Mouse (Mus musculus) intestine, embryonic 15.5 days (tissue): ENCODE data around the gene S100a16. TPM values are rescaled to one million over a fixed set of nuclear protein-coding genes. Genes with fewer than 3 reads are reported as not detected.
A peak's percentile ranks its signal among the peaks of the same experiment; 100 is the strongest.

Experiments
- ATAC-seq: fragments of 200-750 bp; cut with Nextera tagmentation; 2 replicates; pipeline ENCODE4 v1.8.0; 2017; ENCODE audit warnings: moderate TSS enrichment, moderate library complexity
- H3K27ac ChIP-seq: fragments of 300-500 bp; sonication (generic); 2 replicates; pipeline ENCODE4 v1.5.1; 2015; ENCODE audit warnings: mild to moderate bottlenecking, inconsistent platforms
- H3K27me3 ChIP-seq: fragments of 300-500 bp; sonication (generic); replicated peaks from 2 replicates; pipeline ENCODE4 v1.6.1; 2015; ENCODE audit warnings: inconsistent platforms
- H3K36me3 ChIP-seq: fragments of 300-500 bp; sonication (generic); 2 replicates; pipeline ENCODE4 v1.6.1; 2015; ENCODE audit warnings: inconsistent platforms
- H3K4me1 ChIP-seq: fragments of 300-500 bp; sonication (generic); replicated peaks from 2 replicates; pipeline ENCODE4 v1.6.1; 2015; ENCODE audit warnings: inconsistent platforms
- H3K4me2 ChIP-seq: fragments of 300-500 bp; sonication (generic); replicated peaks from 2 replicates; pipeline ENCODE4 v1.6.1; 2015; ENCODE audit warnings: mild to moderate bottlenecking, inconsistent platforms
- H3K4me3 ChIP-seq: fragments of 300-500 bp; sonication (generic); replicated peaks from 2 replicates; pipeline ENCODE4 v1.5.1; 2015; ENCODE audit warnings: inconsistent platforms
- H3K9ac ChIP-seq: fragments of 300-500 bp; sonication (generic); 2 replicates; pipeline ENCODE4 v1.6.1; 2015; ENCODE audit warnings: inconsistent platforms
- H3K9me3 ChIP-seq: fragments of 300-500 bp; sonication (generic); 2 replicates; pipeline ENCODE4 v1.6.1; 2016; ENCODE audit warnings: inconsistent platforms
- WGBS: fragments of 180-500 bp; shearing (Covaris S2); methylation state at CpG from one replicate; pipeline ENCODE4 v1.1.7; 2015; 5-methylcytosine and 5-hydroxymethylcytosine counted together
- polyA plus RNA-seq: library from polyadenylated mRNA; unstranded; fragments of >200 nt; fragmentation: Nextera tagmentation; extraction: Ambion mirVana; gene quantifications from 2 replicates; pipeline ENCODE4 v1.2.1, GENCODE M21; 2015

S100a16 gene
- polyA plus RNA-seq, 1 experiment from 2014 or later, result 109 TPM

- Histone ChIP-seq H3K36me3 (no peaks in the 10 kb centered on the region), H3K9ac (no peak overlapping the region), H3K27me3 (no peaks in the 10 kb centered on the region), H3K4me1 (no peaks in the 10 kb centered on the region), H3K9me3 (no peaks in the 10 kb centered on the region), H3K4me3 (no peak overlapping the region), H3K4me2 (no peak overlapping the region), H3K27ac (no peak overlapping the region)
- 66% methylated on average over 3 of the region's 3 CpGs for WGBS
- no peak for ATAC-seq
Observed at GRCm38 (mm10) chr3:90575320-90575719, 38.3 kb downstream of the S100a16 start.

- no peaks in the 10 kb centered on the region for H3K4me1 ChIP-seq
- H3K4me3 ChIP-seq, result no peak overlapping the region
- H3K9ac ChIP-seq, result no peak overlapping the region
- H3K4me2 ChIP-seq, result no peak overlapping the region
- no peaks in the 10 kb centered on the region for H3K27me3 ChIP-seq
- no peak for ATAC-seq
- no peaks in the 10 kb centered on the region for H3K36me3 ChIP-seq
- no peaks in the 10 kb centered on the region for H3K9me3 ChIP-seq
- 63% methylated on average over 10 of the region's 10 CpGs for WGBS
- no peak overlapping the region for H3K27ac ChIP-seq
Observed at GRCm38 (mm10) chr3:90576351-90577001, 39.4 kb downstream of the S100a16 start.

GRCm38 (mm10) chr3:90579433-90579832 lies 42.4 kb downstream of the S100a16 start:
- no peak for ATAC-seq
- Histone ChIP-seq H3K9ac (no peak overlapping the region), H3K36me3 (no peaks in the 10 kb centered on the region), H3K27me3 (no peaks in the 10 kb centered on the region), H3K27ac (no peak overlapping the region), H3K4me3 (no peak overlapping the region), H3K4me2 (no peak overlapping the region), H3K4me1 (peaks cover 12% of the 10 kb centered on the region), H3K9me3 (no peaks in the 10 kb centered on the region)
- WGBS, result 52% methylated on average over 7 of the region's 7 CpGs

GRCm38 (mm10) chr3:90581141-90581540 lies 44.1 kb downstream of the S100a16 start:
- Histone ChIP-seq H3K36me3 (no peaks in the 10 kb centered on the region), H3K4me1 (peaks cover 18% of the 10 kb centered on the region), H3K4me2 (no peak overlapping the region), H3K27ac (no peak overlapping the region), H3K4me3 (no peak overlapping the region), H3K9me3 (no peaks in the 10 kb centered on the region), H3K9ac (no peak overlapping the region), H3K27me3 (no peaks in the 10 kb centered on the region)
- ATAC-seq, result no peak
- 93% methylated on average over 5 of the region's 5 CpGs for WGBS

GRCm38 (mm10) chr3:90582156-90582555 lies 45.1 kb downstream of the S100a16 start:
- H3K27ac ChIP-seq, result no peak overlapping the region
- no peak for ATAC-seq
- WGBS, result 88% methylated on average over 1 of the region's 1 CpGs
- H3K9me3 ChIP-seq, result no peaks in the 10 kb centered on the region
- no peak overlapping the region for H3K9ac ChIP-seq
- H3K4me3 ChIP-seq, result no peak overlapping the region
- H3K27me3 ChIP-seq, result no peaks in the 10 kb centered on the region
- no peaks in the 10 kb centered on the region for H3K36me3 ChIP-seq
- peaks cover 26% of the 10 kb centered on the region for H3K4me1 ChIP-seq
- no peak overlapping the region for H3K4me2 ChIP-seq

GRCm38 (mm10) chr3:90582556-90582955 lies 45.5 kb downstream of the S100a16 start:
- H3K4me2 ChIP-seq, result no peak overlapping the region
- WGBS, result 90% methylated on average over 4 of the region's 4 CpGs
- ATAC-seq, result no peak

GRCm38 (mm10) chr3:90583893-90584292 lies 46.8 kb downstream of the S100a16 start:
- no peaks in the 10 kb centered on the region for H3K27me3 ChIP-seq
- no peak for ATAC-seq
- no peak overlapping the region for H3K4me3 ChIP-seq
- 40% methylated on average over 3 of the region's 3 CpGs for WGBS
- H3K4me1 ChIP-seq, result peaks cover 26% of the 10 kb centered on the region
- H3K4me2 ChIP-seq, result no peak overlapping the region
- H3K27ac ChIP-seq, result peak overlapping the region; percentile 30
- no peaks in the 10 kb centered on the region for H3K9me3 ChIP-seq
- no peaks in the 10 kb centered on the region for H3K36me3 ChIP-seq
- no peak overlapping the region for H3K9ac ChIP-seq

More at GRCm38 (mm10) chr3:90582556-90582955, 45.5 kb downstream of the S100a16 start:
- no peak overlapping the region for H3K27ac ChIP-seq
- peaks cover 26% of the 10 kb centered on the region for H3K4me1 ChIP-seq
- no peaks in the 10 kb centered on the region for H3K36me3 ChIP-seq
- no peak overlapping the region for H3K4me3 ChIP-seq
- H3K9me3 ChIP-seq, result no peaks in the 10 kb centered on the region
- no peak overlapping the region for H3K9ac ChIP-seq
- no peaks in the 10 kb centered on the region for H3K27me3 ChIP-seq

- Histone ChIP-seq H3K27me3 (no peaks in the 10 kb centered on the region), H3K4me2 (no peak overlapping the region), H3K9me3 (no peaks in the 10 kb centered on the region), H3K36me3 (no peaks in the 10 kb centered on the region), H3K4me3 (no peak overlapping the region), H3K4me1 (peaks cover 26% of the 10 kb centered on the region), H3K27ac (0 out of 2 replicates have a peak overlapping the region, but pooled peaks have one; percentile 10), H3K9ac (no peak overlapping the region)
- 31% methylated on average over 5 of the region's 5 CpGs for WGBS
- peak; percentile 42 for ATAC-seq
Observed at GRCm38 (mm10) chr3:90585595-90585994, 48.5 kb downstream of the S100a16 start.

GRCm38 (mm10) chr3:90586016-90586643 lies 49.1 kb downstream of the S100a16 start:
- H3K9ac ChIP-seq, result no peak overlapping the region

GRCm38 (mm10) chr3:90586906-90587305 lies 49.9 kb downstream of the S100a16 start:
- H3K36me3 ChIP-seq, result no peaks in the 10 kb centered on the region
- peak; percentile 91 for ATAC-seq
- H3K27me3 ChIP-seq, result no peaks in the 10 kb centered on the region
- WGBS, result 42% methylated on average over 10 of the region's 10 CpGs
- peaks cover 26% of the 10 kb centered on the region for H3K4me1 ChIP-seq
- H3K9ac ChIP-seq, result no peak overlapping the region
- no peaks in the 10 kb centered on the region for H3K9me3 ChIP-seq
- no peak overlapping the region for H3K4me2 ChIP-seq
- no peak overlapping the region for H3K4me3 ChIP-seq
- peak overlapping the region; percentile 82 for H3K27ac ChIP-seq

More at GRCm38 (mm10) chr3:90586016-90586643, 49.1 kb downstream of the S100a16 start:
- ATAC-seq, result no peak
- no peak overlapping the region for H3K4me2 ChIP-seq
- H3K4me3 ChIP-seq, result no peak overlapping the region
- H3K27ac ChIP-seq, result peak overlapping the region; percentile 82
- no peaks in the 10 kb centered on the region for H3K9me3 ChIP-seq
- peaks cover 26% of the 10 kb centered on the region for H3K4me1 ChIP-seq
- WGBS, result 85% methylated on average over 15 of the region's 15 CpGs
- H3K27me3 ChIP-seq, result no peaks in the 10 kb centered on the region
- H3K36me3 ChIP-seq, result no peaks in the 10 kb centered on the region

- Histone ChIP-seq H3K4me3 (no peak overlapping the region), H3K9me3 (no peaks in the 10 kb centered on the region), H3K4me1 (peaks cover 26% of the 10 kb centered on the region), H3K36me3 (no peaks in the 10 kb centered on the region), H3K27me3 (no peaks in the 10 kb centered on the region), H3K9ac (no peak overlapping the region), H3K27ac (peak overlapping the region; percentile 82), H3K4me2 (no peak overlapping the region)
- WGBS, result 79% methylated on average over 14 of the region's 14 CpGs
- no peak for ATAC-seq
Observed at GRCm38 (mm10) chr3:90587361-90588101, 50.5 kb downstream of the S100a16 start.

GRCm38 (mm10) chr3:90589390-90589789 lies 52.3 kb downstream of the S100a16 start:
- 76% methylated on average over 6 of the region's 6 CpGs for WGBS
- no peak overlapping the region for H3K4me3 ChIP-seq
- no peaks in the 10 kb centered on the region for H3K36me3 ChIP-seq
- ATAC-seq, result no peak
- no peak overlapping the region for H3K27ac ChIP-seq
- no peaks in the 10 kb centered on the region for H3K9me3 ChIP-seq
- H3K27me3 ChIP-seq, result no peaks in the 10 kb centered on the region
- no peak overlapping the region for H3K9ac ChIP-seq
- no peak overlapping the region for H3K4me2 ChIP-seq
- H3K4me1 ChIP-seq, result peaks cover 14% of the 10 kb centered on the region
